In genomic region chr4:78565356-78565755, GRCm38 (mm10) we compare ENCODE assay signal across 24 mouse cellular contexts.
DNase-seq lines count a peak whose midpoint lies in the region.
"Had no signal": no experiment of that assay in that cellular context is flagged by ENCODE, and none has a peak within 500 bp of the region (broad histone marks: within the 10 kb centered on the region; RNA-seq: fewer than 3 reads in every experiment).

No protein-coding gene starts in this region.

- no peaks in the 10 kb centered on the region for H3K4me1 ChIP-seq in limb, embryonic 10.5 days
- H3K4me1 ChIP-seq: embryonic facial prominence, embryonic 15.5 days; heart, embryonic 10.5 days; limb, embryonic 13.5 days; liver, embryonic 12.5 days; stomach, embryonic 15.5 days had no signal

- no peaks in the 10 kb centered on the region for H3K9me3 ChIP-seq in limb, embryonic 10.5 days (replicated peaks)
- H3K9me3 ChIP-seq: embryonic facial prominence, embryonic 15.5 days; heart, embryonic 10.5 days; limb, embryonic 13.5 days; liver, embryonic 12.5 days; stomach, embryonic 15.5 days had no signal

- H3K27ac ChIP-seq in limb, embryonic 10.5 days = no peak overlapping the region
- H3K27ac ChIP-seq: embryonic facial prominence, embryonic 15.5 days; gastrocnemius, adult 2 months; heart, embryonic 10.5 days; hindbrain, embryonic 14.5 days; kidney, postnatal 0 days; limb, embryonic 13.5 days; liver, embryonic 12.5 days; stomach, embryonic 15.5 days had no signal

- no peaks in the 10 kb centered on the region for H3K27me3 ChIP-seq in limb, embryonic 10.5 days (ENCODE audit: low read depth, poor library complexity, severe bottlenecking)
- H3K27me3 ChIP-seq: embryonic facial prominence, embryonic 15.5 days; limb, embryonic 13.5 days; liver, embryonic 12.5 days; stomach, embryonic 15.5 days had no signal

- no peaks in the 10 kb centered on the region for H3K36me3 ChIP-seq in limb, embryonic 10.5 days
- H3K36me3 ChIP-seq: embryonic facial prominence, embryonic 15.5 days; heart, embryonic 10.5 days; limb, embryonic 13.5 days; liver, embryonic 12.5 days; stomach, embryonic 15.5 days had no signal

- H3K4me3 ChIP-seq in limb, embryonic 10.5 days = no peak overlapping the region
- H3K4me3 ChIP-seq: embryonic facial prominence, embryonic 15.5 days; gastrocnemius, adult 2 months; heart, embryonic 10.5 days; limb, embryonic 13.5 days; liver, embryonic 12.5 days; stomach, embryonic 15.5 days had no signal

- 91% methylated on average over 2 of the region's 2 CpGs for WGBS in limb, embryonic 10.5 days

- DNase-seq in adrenal gland, postnatal 14 days = peak; percentile 4
- DNase-seq in adrenal gland, adult 18-20 months (ENCODE audit: low spot score in 2 of 2) = no peak
- DNase-seq in heart, adult 11 months = peak; percentile 64
- no peak for DNase-seq in heart, adult 8-10 months (ENCODE audit: low spot score)
- peak; percentile 1 for DNase-seq in adrenal gland, postnatal 25 days
- DNase-seq in layer of hippocampus, postnatal 36 days = peak; percentile 3 to 9
- no peak for DNase-seq in limb, embryonic 10.5 days (ENCODE audit: low spot score)
- DNase-seq: cerebellum, adult 2 months; gastrocnemius, adult 2 months; heart, postnatal 4 days; kidney, adult 2 months; lung, adult 2 months; lung, postnatal 14 days; right cerebral cortex, adult 18-20 months; right cerebral cortex, postnatal 4 days; thymus, adult 18-20 months; thymus, postnatal 36 days had no signal

Comparison
In these comparisons a context has a peak if more than half of its experiments do, and no peak if none do; other contexts are left out.
1. DNase-seq: peak in adrenal gland, postnatal 14 days (single experiment), heart, adult 11 months (single experiment), adrenal gland, postnatal 25 days (single experiment) and layer of hippocampus, postnatal 36 days (2 of 2); none in adrenal gland, adult 18-20 months (0 of 2), heart, adult 8-10 months (single experiment) and limb, embryonic 10.5 days (single experiment).